Mouse (Mus musculus) midbrain, postnatal 0 days (tissue): ENCODE measurements around the gene Fgf9. TPM values are rescaled to one million over a fixed set of nuclear protein-coding genes. Genes with fewer than 3 reads are reported as not detected.
A peak's percentile ranks its signal among the peaks of the same experiment; 100 is the strongest.

Experiments used
- ATAC-seq: fragments of 200-750 bp; cut with Nextera tagmentation; 2 replicates; pipeline ENCODE4 v1.8.0; 2017; ENCODE audit warnings: moderate number of reproducible peaks, mild to moderate bottlenecking, moderate TSS enrichment, moderate library complexity; ENCODE audit not compliant: low FRiP score
- DNase-seq: peaks from one replicate; pipeline ENCODE4 v3.0.0-alpha.2; 2015; ENCODE audit warnings: low spot score
- H3K27ac ChIP-seq: fragments of 300-500 bp; sonication (generic); 2 replicates; pipeline ENCODE4 v1.5.1; 2014; ENCODE audit warnings: low read depth, mild to moderate bottlenecking, low read length, mixed read lengths
- H3K27me3 ChIP-seq: fragments of 300-500 bp; sonication (generic); 2 replicates; pipeline ENCODE4 v1.6.1; 2014; ENCODE audit warnings: low read length, control low read depth, mixed read lengths; ENCODE audit not compliant: insufficient read depth
- H3K36me3 ChIP-seq: fragments of 300-500 bp; sonication (generic); 2 replicates; pipeline ENCODE4 v1.6.1; 2014; ENCODE audit warnings: low read length, control low read depth, mixed read lengths; ENCODE audit not compliant: insufficient read depth
- H3K4me1 ChIP-seq: fragments of 300-500 bp; sonication (generic); 2 replicates; pipeline ENCODE4 v1.6.1; 2014; ENCODE audit warnings: mild to moderate bottlenecking, control low read depth, antibody characterized with exemption, low read length, mixed read lengths; ENCODE audit not compliant: insufficient read depth
- H3K4me2 ChIP-seq: fragments of 300-500 bp; sonication (generic); 2 replicates; pipeline ENCODE4 v1.6.1; 2014; ENCODE audit warnings: low read depth, mild to moderate bottlenecking, low read length, mixed read lengths; ENCODE audit not compliant: poor library complexity, severe bottlenecking
- H3K4me3 ChIP-seq: fragments of 300-500 bp; sonication (generic); 2 replicates; pipeline ENCODE4 v1.5.1; 2014; ENCODE audit warnings: low read depth, mild to moderate bottlenecking, low read length, moderate library complexity
- H3K9ac ChIP-seq: fragments of 300-500 bp; sonication (generic); replicated peaks from 2 replicates; pipeline ENCODE4 v1.6.1; 2014; ENCODE audit warnings: mild to moderate bottlenecking, low read length, moderate library complexity, mixed read lengths; ENCODE audit not compliant: poor library complexity, severe bottlenecking
- H3K9me3 ChIP-seq: fragments of 300-500 bp; sonication (generic); 2 replicates; pipeline ENCODE4 v1.6.1; 2016; ENCODE audit warnings: low read length, control low read depth
- CTCF ChIP-seq: IDR thresholded peaks from 2 replicates; pipeline ENCODE4 v1.5.1; 2016; ENCODE audit warnings: antibody characterized with exemption, mild to moderate bottlenecking
- WGBS: fragments of 180-500 bp; shearing (Covaris S2); extraction: QIAGEN DNeasy Blood & Tissue Kit; methylation state at CpG from one replicate; pipeline ENCODE4 v1.1.7; 2014; 5-methylcytosine and 5-hydroxymethylcytosine counted together
- polyA plus RNA-seq: library from polyadenylated mRNA; unstranded; fragments of >200 nt; fragmentation: Nextera tagmentation; extraction: Ambion mirVana; gene quantifications from 2 replicates; pipeline ENCODE4 v1.2.1, GENCODE M21; 2015
- total RNA-seq: library from RNA; depleted of rRNA; stranded (reverse); fragments of >200 nt; gene quantifications from 2 replicates; pipeline ENCODE4 v1.2.3, GENCODE M21; 2014

Gene Fgf9
- total and polyA plus RNA-seq, 2 experiments from 2014 or later = 7.9 to 17.7 TPM

- DNase-seq (peak; percentile 53), ATAC-seq (no peak)
- 88% methylated on average over 8 of the region's 8 CpGs for WGBS
- no peak for TF ChIP-seq CTCF
- Histone ChIP-seq H3K27me3 (no peaks in the 10 kb centered on the region), H3K4me2 (no peak overlapping the region), H3K9ac (no peak overlapping the region), H3K27ac (no peak overlapping the region), H3K36me3 (no peaks in the 10 kb centered on the region), H3K9me3 (no peaks in the 10 kb centered on the region), H3K4me3 (no peak overlapping the region), H3K4me1 (no peaks in the 10 kb centered on the region)
Observed at GRCm38 (mm10) chr14:58099599-58099998, 29.3 kb downstream of the Fgf9 start.

DNA sequence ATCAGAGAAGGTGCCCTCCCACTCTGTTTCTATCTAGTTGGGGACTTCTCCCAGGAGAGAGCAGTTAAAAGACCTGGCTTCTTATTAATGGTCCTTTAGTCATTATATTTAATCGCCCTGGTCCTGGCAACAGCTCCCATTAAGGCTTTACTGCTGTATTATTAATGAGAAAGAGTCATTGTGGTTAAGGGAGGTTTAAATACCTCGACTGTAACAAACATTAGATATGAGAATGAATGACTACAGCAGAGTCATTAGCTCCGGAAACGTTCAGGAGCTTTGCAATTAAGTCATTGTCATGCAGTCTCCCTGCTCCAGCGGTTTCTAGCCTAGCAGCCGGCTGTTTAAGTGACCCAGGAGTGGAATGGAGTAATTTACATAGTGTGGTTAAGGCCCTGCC is 31.0 kb downstream of the Fgf9 start:
- Histone ChIP-seq H3K9me3 (no peaks in the 10 kb centered on the region), H3K27me3 (no peaks in the 10 kb centered on the region), H3K4me3 (no peak overlapping the region), H3K9ac (no peak overlapping the region), H3K4me1 (no peaks in the 10 kb centered on the region), H3K27ac (no peak overlapping the region), H3K4me2 (no peak overlapping the region), H3K36me3 (no peaks in the 10 kb centered on the region)
- TF ChIP-seq CTCF = no peak
- 17% methylated on average over 6 of the region's 6 CpGs for WGBS
- ATAC-seq (no peak), DNase-seq (no peak)

DNA sequence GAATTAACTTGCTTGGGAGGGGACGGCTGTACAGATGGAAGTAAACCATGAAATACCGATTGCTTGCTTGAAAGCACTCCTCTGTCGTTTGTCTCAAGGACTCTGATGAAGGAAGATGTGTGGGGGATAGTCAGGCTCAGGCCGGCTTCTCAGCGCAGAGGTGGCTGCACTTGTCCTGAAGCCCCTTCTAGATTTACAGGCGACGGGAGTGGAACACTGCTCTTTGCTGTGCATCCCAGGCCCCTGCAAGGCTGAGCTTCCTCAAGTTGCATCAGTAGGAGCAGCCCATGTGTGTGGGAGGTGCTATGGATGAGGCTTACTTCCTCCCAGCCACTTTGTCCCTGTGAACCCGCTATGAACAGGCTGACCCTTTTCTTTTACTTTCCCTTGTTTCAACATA is 33.9 kb downstream of the Fgf9 start:
- ATAC-seq (no peak), DNase-seq (no peak)
- Histone ChIP-seq H3K36me3 (no peaks in the 10 kb centered on the region), H3K4me3 (no peak overlapping the region), H3K9ac (no peak overlapping the region), H3K27ac (no peak overlapping the region), H3K27me3 (no peaks in the 10 kb centered on the region), H3K4me1 (no peaks in the 10 kb centered on the region), H3K4me2 (no peak overlapping the region), H3K9me3 (no peaks in the 10 kb centered on the region)
- 76% methylated on average over 8 of the region's 8 CpGs for WGBS
- TF ChIP-seq CTCF = no peak

- H3K9me3 ChIP-seq = no peaks in the 10 kb centered on the region
- H3K9ac ChIP-seq = no peak overlapping the region
- no peak for TF ChIP-seq CTCF
- no peaks in the 10 kb centered on the region for H3K36me3 ChIP-seq
- WGBS = 93% methylated on average over 5 of the region's 5 CpGs
- DNase-seq = no peak
- no peak overlapping the region for H3K4me2 ChIP-seq
- H3K4me1 ChIP-seq = no peaks in the 10 kb centered on the region
- H3K27me3 ChIP-seq = no peaks in the 10 kb centered on the region
- no peak overlapping the region for H3K27ac ChIP-seq
- no peak for ATAC-seq
- H3K4me3 ChIP-seq = no peak overlapping the region
Observed at GRCm38 (mm10) chr14:58105596-58105995, 35.2 kb downstream of the Fgf9 start.

- no peak overlapping the region for H3K27ac ChIP-seq
- H3K4me2 ChIP-seq = no peak overlapping the region
- TF ChIP-seq CTCF = no peak
- ATAC-seq (no peak), DNase-seq (peak; percentile 21)
- no peaks in the 10 kb centered on the region for H3K36me3 ChIP-seq
- H3K4me3 ChIP-seq = no peak overlapping the region
- no peaks in the 10 kb centered on the region for H3K4me1 ChIP-seq
- H3K9me3 ChIP-seq = no peaks in the 10 kb centered on the region
- H3K9ac ChIP-seq = no peak overlapping the region
- 76% methylated on average over 9 of the region's 9 CpGs for WGBS
- H3K27me3 ChIP-seq = no peaks in the 10 kb centered on the region
Observed at GRCm38 (mm10) chr14:58109601-58110000, 39.3 kb downstream of the Fgf9 start.

DNA sequence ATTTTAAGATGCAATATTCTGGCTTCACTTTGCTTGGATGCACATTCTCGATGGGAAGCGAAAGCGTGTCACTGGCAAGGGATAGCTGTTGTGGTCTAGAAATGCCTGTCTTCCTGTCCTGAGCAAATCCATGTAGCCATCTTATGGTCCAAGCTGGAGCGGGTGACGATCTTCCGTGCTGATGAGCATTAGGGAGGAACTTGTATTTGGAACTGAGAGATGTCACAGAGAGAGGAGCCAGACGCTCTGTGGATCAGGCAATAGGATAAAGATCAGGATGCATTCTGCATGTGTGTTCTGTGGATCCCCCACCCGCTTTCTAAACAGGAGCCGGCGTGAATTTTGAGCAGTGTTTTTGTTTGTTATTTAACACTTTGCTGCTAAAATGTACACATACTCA is 41.2 kb downstream of the Fgf9 start:
- 82% methylated on average over 10 of the region's 10 CpGs for whole genome bisulfite sequencing
- TF ChIP-seq CTCF = no peak
- peak; percentile 53 for DNase-seq

DNA sequence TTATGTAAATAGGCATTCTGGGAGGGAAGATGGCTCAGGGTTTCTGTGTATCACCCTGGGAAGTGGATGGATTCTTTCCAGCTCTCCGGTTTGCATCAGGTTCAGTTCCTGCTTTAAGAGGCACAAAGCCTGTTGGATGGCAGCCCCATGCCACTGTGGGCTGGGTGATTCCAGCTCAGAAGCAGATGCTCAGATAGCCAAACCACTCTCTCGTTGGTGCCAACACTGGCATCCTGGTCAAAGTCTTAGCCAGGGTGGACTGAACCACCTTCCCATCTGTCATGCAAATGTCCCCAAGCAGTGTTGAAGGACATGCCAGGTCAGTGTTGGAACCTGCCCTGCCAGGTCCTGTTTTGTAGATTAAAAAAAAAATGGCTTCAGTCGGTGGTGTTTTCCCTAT is 42.0 kb downstream of the Fgf9 start:
- DNase-seq = peak; percentile 83
- Histone ChIP-seq H3K9me3 (no peaks in the 10 kb centered on the region), H3K9ac (no peak overlapping the region), H3K27me3 (no peaks in the 10 kb centered on the region), H3K4me2 (no peak overlapping the region), H3K4me3 (no peak overlapping the region), H3K36me3 (no peaks in the 10 kb centered on the region), H3K4me1 (no peaks in the 10 kb centered on the region), H3K27ac (no peak overlapping the region)
- WGBS = 48% methylated on average over 3 of the region's 3 CpGs
- TF ChIP-seq CTCF = no peak
- no peak for ATAC-seq

More for the DNA sequence above, 41.2 kb downstream of the Fgf9 start:
- Histone ChIP-seq H3K4me1 (no peaks in the 10 kb centered on the region), H3K4me3 (no peak overlapping the region), H3K9me3 (no peaks in the 10 kb centered on the region), H3K9ac (no peak overlapping the region), H3K27me3 (no peaks in the 10 kb centered on the region), H3K4me2 (no peak overlapping the region), H3K36me3 (no peaks in the 10 kb centered on the region), H3K27ac (no peak overlapping the region)
- no peak for ATAC-seq
